Mouse (Mus musculus) ES-E14 (cell line): Measurements from ENCODE around the gene Gabra2. TPM values are rescaled to one million over a fixed set of nuclear protein-coding genes. Genes with fewer than 3 reads are reported as not detected.

Source experiments
- DNase-seq: peaks from one replicate; pipeline ENCODE4 v3.0.0-alpha.2; 2013; ENCODE audit warnings: low read depth, low spot score
- H3K27ac ChIP-seq: 2 replicates; pipeline ENCODE4 v1.5.1; 2012; ENCODE audit warnings: low read depth, mild to moderate bottlenecking, low read length, moderate library complexity, mixed read lengths; ENCODE audit not compliant: poor library complexity, insufficient read depth, severe bottlenecking
- H3K36me3 ChIP-seq: 2 replicates; pipeline ENCODE4 v1.6.1; 2012; ENCODE audit warnings: mild to moderate bottlenecking, low read length, moderate library complexity, mixed read lengths; ENCODE audit not compliant: control insufficient read depth, poor library complexity, insufficient read depth, severe bottlenecking
- H3K4me1 ChIP-seq, 2 experiments: fragments of 150-350 bp in 1 of 2; sonication (generic) in 1 of 2; 2 replicates each; pipeline ENCODE4 v1.6.1; 2012; ENCODE audit warnings: low read length in 2 of 2, mild to moderate bottlenecking in 1 of 2, mixed read lengths in 1 of 2; ENCODE audit not compliant: control insufficient read depth in 2 of 2, insufficient read depth in 2 of 2, poor library complexity in 1 of 2
- H3K4me3 ChIP-seq, 2 experiments: fragments of 150-350 bp in 1 of 2; sonication (generic) in 1 of 2; 2 replicates each; pipeline ENCODE4 v1.5.1; 2012; ENCODE audit warnings: low read length in 2 of 2, low read depth in 1 of 2, mild to moderate bottlenecking in 1 of 2, mixed read lengths in 1 of 2; ENCODE audit not compliant: insufficient read depth in 1 of 2, poor library complexity in 1 of 2, severe bottlenecking in 1 of 2
- H3K9ac ChIP-seq: 2 replicates; pipeline ENCODE4 v1.6.1; 2012; ENCODE audit warnings: low read depth, mild to moderate bottlenecking, low read length, mixed read lengths; ENCODE audit not compliant: poor library complexity, insufficient read depth, severe bottlenecking
- H3K9me3 ChIP-seq: fragments of 150-350 bp; sonication (generic); 2 replicates; pipeline ENCODE4 v1.6.1; 2012; ENCODE audit warnings: low read depth, mild to moderate bottlenecking, low read length; ENCODE audit not compliant: control insufficient read depth, insufficient read depth
- CHD2 ChIP-seq: IDR thresholded peaks from 2 replicates; pipeline ENCODE4 v1.6.1; 2014; ENCODE audit warnings: mild to moderate bottlenecking, low read depth, low read length, inconsistent platforms
- HCFC1 ChIP-seq: IDR thresholded peaks from 2 replicates; pipeline ENCODE4 v1.6.1; 2012; ENCODE audit warnings: low read length, inconsistent platforms, borderline replicate concordance; ENCODE audit not compliant: insufficient read depth
- MAFK ChIP-seq: IDR thresholded peaks from 2 replicates; pipeline ENCODE4 v1.6.1; 2014; ENCODE audit warnings: mild to moderate bottlenecking, low read depth, low read length, inconsistent platforms; ENCODE audit not compliant: insufficient read depth
- ZC3H11A ChIP-seq: IDR thresholded peaks from 2 replicates; pipeline ENCODE4 v1.6.1; 2012; ENCODE audit warnings: low read depth, mild to moderate bottlenecking, inconsistent platforms, low read length, borderline replicate concordance
- ZNF384 ChIP-seq: IDR thresholded peaks from 2 replicates; pipeline ENCODE4 v1.6.1; 2012; ENCODE audit warnings: low read depth, low read length, inconsistent platforms
- in situ Hi-C, 2 experiments: fragments of 600-800 bp; cut with MboI; formaldehyde crosslinking; loops; one replicate each; pipeline ENCODE4 v1.15.1; 2025; ENCODE audit warnings: low sequenced_read_pairs in 2 of 2, inconsistent platforms in 1 of 2; ENCODE audit not compliant: unreplicated experiment in 2 of 2
- total RNA-seq: library from RNA; depleted of rRNA; stranded (reverse); fragments of 300-350 nt; gene quantifications from 2 replicates; pipeline ENCODE4 v1.2.3, GENCODE M21; 2012

Gene Gabra2
- total RNA-seq, 1 experiment = not detected

- Histone ChIP-seq H3K9me3 (no peaks in the 10 kb centered on the region), H3K9ac (no peak overlapping the region), H3K4me1 (no peaks in the 10 kb centered on the region), H3K4me3 (no peak overlapping the region), H3K27ac (no peak overlapping the region), H3K36me3 (no peaks in the 10 kb centered on the region)
- DNase-seq = no peak
- TF ChIP-seq ZC3H11A (no peak), HCFC1 (no peak), ZNF384 (no peak), CHD2 (no peak), MAFK (no peak)
- in situ Hi-C loops = no loop called here
Observed at GRCm38 (mm10) chr5:70993281-70993680, 102.4 kb downstream of the Gabra2 start.

GRCm38 (mm10) chr5:70990891-70991290 is 104.8 kb downstream of the Gabra2 start:
- in situ Hi-C loops = no loop called here
- Histone ChIP-seq H3K4me3 (no peak overlapping the region), H3K4me1 (no peaks in the 10 kb centered on the region), H3K9ac (no peak overlapping the region), H3K36me3 (no peaks in the 10 kb centered on the region), H3K27ac (no peak overlapping the region), H3K9me3 (no peaks in the 10 kb centered on the region)
- no peak for DNase-seq
- no peak for TF ChIP-seq CHD2
